Mouse (Mus musculus) adrenal gland, adult (tissue): Measurements from ENCODE around the gene Thrb.

Experiments
- DNase-seq, 2 experiments: peaks; one replicate each; pipeline ENCODE4 v3.0.0; 2022 to 2023; ENCODE audit warnings: low spot score in 1 of 2; ENCODE audit not compliant: inconsistent age in 2 of 2

Thrb gene

DNA sequence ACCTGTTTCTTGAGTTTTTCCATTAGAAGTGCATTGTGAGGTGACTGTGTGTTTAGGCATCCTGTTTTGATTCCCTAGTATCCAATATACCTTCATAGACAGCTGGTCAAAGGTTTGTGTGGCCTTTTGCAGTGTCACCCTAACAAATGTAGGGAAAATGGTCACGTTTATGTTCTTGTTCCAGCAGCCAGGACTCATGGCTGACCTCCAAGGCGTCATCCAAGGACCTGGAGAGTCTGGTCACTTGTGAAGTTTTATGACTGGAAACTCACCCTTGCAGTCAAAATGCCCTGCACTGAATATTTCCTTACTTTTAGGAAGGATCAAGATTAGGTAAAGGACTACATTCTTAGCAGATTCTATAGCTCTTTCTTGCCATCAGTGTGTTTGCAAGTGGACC, 114.3 kb downstream of the Thrb start:
- DNase-seq = peak in 1 of 2 experiments; percentile 55

DNA sequence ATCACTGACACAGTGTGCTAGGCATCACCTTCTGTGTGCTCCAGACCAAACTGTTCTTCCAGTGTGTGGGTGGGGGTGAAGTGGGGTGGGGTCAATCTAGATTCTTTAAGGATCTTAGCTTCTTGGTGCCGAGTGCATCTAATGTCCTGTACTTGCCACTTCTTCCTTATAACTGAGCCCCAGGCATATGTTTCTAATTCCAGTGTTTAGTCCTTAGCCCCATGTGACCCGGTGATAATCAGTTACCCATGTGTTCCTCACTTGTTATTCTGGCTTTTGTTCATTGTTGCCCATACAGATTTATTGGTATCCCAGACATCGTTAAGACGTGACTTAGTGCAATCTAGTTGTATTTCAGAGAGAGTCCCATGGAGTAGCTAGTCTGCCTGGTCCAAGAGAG, 121.9 kb downstream of the Thrb start:
- no peak for DNase-seq

DNA sequence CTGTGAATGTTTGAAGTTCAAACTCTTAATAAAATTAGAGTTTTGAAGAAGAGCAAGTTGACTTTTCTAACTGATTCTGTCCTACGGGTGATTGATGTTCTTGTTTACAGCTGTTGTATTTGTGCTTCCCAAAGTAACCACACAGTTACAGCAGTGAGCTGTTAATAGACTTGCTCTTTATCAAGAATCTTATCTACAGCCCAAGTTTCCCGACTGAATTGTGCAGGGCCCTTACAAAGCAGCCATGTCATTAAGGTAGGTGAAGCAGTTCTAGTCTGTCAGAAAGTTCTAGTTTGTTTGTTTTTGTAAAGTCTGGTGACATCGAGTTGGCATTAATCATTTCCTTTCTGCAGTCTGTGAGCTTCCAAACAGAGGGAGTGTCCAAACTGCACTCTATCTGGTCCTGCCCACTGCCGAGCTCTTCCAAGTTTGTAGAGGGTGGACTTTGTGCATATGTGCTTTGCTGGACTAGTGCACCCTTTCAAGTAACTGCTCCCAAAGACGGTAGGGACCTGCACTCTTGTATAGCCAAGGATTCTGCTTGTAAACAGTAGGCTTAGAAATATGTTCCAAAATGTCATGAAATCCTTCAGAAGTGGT, 124.2 kb downstream of the Thrb start:
- DNase-seq = peak in 1 of 2 experiments; percentile 68

DNA sequence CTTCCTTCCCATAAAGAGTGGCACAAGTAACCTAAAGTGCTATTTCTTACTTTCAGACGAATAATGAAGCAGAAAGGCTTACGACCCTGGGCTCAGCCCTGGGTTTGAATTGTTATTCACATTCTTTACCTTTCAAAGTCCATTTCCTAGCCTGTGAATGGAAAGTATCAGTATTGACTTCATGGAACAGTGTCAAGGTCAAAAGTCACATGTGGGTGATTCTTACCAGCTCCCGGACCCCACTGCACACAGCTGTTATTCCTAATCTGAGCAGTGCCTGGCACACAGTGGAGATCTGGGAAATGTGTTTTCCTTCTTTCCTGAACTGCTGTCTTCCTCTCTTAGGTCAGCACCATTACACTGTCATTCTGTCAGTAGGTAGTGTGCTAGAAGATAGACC, 125.3 kb downstream of the Thrb start:
- peak in 1 of 2 experiments; percentile 53 for DNase-seq

DNA sequence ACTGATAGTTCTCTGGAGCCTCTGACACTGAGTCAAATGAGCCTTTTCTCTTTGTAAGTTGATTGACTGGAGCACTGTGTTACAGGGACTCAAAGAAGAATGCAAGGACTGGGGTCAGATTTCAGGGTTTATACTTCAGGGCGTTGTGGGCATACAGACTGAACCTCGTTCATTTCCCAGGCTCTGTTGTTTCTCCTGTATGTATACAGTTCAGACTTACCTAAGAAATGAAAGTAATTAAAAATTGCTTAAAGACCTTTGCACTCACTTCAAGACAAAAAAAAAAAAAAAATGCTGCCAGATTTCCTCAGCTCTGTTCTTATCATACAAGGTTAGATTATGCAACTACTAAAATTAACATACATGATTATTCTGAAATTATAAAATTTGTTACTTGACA, 126.2 kb downstream of the Thrb start:
- DNase-seq = no peak

DNA sequence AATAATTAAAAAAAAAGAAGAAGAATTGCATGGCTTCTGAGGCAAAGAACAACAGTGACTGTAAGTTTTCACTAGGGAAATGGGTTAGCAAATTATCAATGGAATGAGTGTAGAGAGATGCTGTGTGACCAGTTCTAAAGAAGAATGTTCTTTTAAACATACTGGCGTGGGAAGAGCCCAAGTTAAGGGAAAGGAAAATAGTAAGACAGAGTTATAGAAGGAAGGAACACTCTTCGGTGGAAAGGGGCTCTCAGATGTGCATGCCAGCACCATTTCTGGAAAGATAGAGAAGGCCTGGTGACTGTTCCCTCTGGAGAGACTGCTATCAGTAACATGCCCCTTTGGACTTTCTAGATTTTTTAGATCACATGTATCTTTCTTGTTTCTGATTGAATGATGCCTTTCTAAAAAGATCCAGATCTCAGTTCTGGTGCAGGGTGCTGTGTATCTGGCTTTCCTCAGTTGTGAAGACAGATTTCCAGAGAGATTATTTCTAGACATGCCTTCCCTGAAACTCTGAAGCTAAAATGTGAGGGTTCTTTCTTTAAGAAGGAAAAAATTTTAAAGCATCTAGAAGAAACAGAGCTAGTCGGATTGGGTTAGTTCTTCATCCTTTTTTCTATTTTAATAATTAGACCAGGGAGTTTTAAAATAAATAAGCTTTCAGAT, 144.0 kb downstream of the Thrb start:
- DNase-seq = no peak

DNA sequence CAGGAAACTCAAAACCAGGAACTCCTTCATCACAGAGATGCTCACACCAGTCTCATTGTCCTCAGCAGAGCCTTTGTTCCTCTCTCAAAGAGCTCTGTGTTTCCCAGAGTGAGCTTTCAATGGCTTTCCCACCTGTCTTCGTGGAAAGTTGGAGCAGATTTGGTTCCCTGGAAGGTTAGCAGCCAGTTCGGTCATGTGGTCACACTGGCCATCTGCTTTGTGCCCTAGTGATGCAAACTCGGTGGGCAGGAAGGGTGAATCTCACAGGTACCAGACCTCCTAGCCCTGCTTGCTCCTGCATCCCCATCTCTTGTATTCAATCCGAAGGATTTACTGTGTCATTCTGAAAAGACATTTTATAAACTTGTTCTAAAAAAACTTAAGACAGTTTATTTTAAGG, 151.0 kb downstream of the Thrb start:
- no peak for DNase-seq

DNA sequence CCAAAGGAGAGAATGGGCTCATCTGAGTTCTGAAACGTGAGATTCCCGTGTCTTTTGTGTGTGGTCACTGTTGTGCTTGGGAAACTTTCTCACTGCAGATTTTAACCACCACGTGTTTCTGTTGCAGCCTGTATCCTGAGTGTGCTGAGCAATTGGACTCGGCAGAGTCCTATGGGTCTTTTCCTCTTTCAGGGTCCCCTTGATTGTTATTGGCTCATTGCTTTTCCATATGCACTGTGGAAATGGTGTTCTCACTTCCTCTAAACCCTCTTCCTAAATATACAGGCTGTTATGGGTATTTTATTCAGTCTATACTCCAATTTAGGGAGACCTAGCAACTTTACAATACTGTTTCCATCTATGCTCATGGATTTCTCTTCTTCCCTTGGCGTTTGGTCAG, 152.4 kb downstream of the Thrb start:
- DNase-seq = no peak

DNA sequence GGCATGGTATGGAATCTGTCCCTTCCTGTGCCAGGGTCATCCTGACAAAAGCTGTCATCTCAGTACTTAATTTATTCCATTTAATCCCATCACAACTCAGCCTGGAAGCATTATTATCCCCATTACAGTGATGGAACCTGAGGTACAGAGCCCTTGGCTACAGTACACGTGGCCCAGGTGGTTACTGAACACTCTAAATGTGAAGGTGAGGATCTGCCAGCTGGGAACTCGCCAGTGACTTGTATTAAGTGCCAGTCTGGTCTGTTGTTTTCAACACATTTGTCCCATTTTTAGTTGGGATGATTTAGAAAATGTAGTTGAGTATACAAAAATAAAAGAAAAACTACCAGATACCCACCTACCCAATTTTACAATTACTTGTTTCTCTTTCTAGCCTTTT, 155.0 kb downstream of the Thrb start:
- DNase-seq = no peak

DNA sequence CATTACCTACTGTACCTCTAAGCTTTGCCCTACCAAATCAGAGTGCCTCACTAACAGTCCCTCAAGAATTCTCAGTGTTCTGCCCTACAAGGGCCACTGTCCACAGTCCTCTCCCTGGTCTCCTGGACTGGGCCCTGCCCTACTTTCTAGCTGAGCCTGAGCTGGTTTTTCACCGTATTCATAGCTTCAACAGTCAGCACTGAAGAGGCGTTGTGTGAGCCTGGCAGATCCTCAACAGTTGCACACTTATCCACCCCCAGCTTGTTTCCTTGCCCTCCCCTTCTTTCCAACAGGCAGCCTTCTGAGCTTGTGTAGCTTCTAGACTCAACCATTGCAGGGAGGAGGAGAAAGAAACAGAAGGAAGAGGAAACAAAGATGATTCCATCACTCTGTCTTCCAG, 158.0 kb downstream of the Thrb start:
- no peak for DNase-seq

DNA sequence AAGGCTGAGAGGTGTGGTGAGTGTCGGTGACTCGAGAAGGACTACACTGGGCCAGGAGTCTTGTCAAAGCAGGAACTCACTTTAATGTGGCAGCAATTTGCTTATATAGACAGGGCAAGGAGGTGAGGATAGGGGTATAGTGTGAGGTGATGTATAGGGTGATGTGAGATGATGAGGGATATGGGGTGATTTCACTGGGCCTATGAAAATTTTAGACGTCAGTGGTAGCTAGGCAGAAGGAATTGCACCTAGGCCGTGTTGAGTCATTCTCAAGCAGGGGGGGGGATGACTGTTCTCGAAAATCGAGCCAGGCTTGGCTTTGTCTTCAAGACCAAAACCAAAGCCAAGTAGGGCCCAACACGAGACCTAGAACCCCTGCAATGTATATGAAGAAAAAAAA, 162.7 kb downstream of the Thrb start:
- peak in 1 of 2 experiments; percentile 61 for DNase-seq

DNA sequence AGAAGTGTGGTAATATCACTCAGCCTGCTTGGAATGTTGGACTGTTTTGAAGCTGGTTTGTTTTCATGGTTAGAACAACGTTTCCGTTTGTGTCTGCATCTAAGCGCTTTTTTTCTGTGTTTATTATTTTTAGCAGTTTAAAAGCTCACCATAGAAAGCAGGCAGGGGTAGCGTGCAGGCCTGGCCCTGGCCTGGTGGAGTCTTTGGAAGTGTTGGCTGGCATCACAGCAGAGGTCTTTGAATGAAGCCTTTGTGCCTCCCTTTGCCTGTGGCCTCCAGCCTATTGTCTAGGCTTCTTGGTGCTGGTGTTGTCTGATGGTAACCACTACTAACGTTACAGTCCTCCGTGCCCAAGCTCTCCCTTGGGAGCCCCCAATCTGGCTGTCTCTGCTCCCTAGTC, 167.3 kb downstream of the Thrb start:
- peak in 1 of 2 experiments; percentile 20 for DNase-seq

DNA sequence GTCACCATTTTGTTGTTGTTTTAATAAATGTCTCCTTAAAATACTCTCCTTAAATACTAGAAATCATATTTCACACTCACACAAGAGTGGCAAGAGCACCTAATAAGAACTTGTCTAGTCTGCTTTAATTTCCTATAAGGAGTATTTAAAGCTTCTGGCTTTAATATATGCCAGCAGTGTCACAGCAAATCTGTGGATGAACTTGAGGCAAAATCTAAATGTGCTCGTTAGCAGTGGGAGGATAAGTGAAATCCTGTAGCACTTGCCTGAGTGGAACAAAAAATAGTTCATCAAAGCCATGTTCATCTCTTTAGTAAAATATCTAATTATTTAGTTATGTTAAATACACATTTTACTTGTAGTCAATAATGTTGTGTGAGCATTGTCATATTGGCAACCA, 175.7 kb downstream of the Thrb start:
- DNase-seq = no peak

DNA sequence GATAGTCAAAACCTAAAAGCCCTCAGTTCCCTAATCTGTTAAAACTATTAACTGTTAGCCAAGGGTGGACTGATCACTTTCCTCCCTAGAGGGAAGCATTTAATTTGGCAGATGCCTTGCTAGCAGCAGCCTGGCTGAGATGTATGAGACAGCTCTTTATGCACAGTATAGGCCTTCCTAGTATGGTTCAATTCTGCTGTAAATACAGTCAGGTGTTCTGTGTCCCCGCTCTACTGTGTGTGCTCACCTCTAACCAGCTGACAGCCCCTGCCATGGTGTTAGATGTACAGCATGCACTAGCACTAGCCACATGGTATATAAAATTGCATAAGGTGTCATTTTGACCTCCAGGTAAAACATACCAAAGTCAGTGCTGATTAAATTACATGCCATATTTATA, 176.7 kb downstream of the Thrb start:
- no peak for DNase-seq

DNA sequence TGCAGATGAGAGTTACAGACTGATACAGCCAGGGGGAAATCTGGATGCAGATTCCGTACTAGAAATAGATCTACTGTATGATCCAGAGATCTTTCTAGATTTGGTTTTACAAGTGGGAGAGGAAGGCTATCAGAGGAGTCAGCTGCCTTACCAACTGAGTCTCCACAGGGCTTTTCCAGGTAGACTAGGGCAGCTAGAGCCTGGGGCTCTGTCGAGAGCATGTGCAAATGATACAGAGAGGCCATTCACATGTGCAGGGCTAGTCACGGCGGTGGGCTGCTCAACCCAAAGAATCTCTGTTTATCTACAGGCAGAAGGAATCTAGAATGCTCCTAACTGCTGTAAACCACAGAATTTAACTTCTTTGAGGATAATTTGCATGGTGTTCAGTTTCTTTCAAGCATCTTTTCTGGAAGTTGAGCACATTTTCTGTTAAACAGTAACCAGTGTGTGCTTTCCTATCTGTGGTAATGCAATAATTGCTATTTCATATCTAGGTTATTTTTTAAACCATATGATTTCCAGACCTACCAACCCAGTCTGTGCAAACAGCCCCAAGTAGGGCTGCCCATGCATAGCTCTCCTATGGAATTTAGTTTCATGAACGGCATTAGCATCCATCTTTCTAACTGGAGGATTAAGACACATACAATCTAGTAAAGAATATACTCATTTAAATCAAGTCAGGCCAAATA, 185.1 kb downstream of the Thrb start:
- DNase-seq = no peak

DNA sequence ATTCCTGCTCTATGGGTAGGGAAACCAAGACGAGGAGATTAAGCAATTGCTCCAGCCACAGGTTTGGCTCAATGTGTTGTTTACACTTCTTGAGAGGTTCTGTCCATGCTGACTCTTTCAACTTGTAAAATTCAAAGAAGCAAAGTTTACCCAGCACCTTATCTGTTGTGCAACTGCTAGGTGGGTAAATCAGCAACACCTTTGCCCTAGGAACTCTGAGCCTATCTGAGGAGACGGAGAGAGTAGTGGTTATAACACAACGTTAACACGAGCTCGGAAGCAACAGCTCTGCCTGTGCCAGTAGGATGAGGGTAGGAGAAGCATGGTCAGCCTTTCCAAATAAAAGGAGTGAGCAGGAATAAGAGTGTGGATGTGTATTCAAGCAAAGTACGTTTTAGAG, 185.8 kb downstream of the Thrb start:
- no peak for DNase-seq

DNA sequence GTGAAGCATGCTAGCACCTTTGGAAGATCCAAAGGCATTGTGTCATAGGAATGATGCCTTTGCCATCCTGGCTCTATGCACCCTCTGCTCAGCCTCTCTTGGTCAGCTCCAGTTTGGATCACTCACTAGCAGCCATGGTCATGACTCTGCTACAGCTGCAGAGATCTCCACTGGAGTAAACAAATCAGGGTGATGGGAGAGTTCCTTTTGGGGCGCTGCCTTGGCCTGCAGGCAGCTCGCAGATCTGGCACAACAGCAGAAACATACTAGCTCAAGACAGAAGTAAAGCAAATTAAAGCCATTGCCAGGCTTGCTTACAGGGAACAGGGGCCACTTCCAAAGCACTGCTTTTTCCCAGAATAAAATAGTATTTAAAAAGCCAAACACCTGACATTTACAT, 186.6 kb downstream of the Thrb start:
- peak in 1 of 2 experiments; percentile 62 for DNase-seq

DNA sequence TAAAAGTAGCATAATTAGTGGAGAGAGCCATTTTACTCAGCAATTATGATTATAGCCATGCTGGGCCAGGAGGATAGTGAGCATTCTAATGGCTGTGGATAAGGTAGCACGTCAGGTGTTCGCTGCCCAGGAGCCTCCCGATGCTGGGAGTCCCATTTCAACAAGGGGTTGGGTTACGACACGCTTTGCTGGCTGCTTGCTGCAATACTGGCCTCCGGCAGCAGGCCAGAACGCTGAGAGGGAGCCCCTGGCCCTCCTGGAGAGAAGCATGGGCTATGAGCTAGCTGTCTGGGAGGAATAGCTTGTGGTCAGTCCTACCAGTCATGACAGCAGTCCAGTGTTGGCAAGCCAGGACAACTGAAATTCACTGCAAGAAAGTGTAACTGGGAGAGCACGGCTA, 187.2 kb downstream of the Thrb start:
- peak in 1 of 2 experiments; percentile 74 for DNase-seq

DNA sequence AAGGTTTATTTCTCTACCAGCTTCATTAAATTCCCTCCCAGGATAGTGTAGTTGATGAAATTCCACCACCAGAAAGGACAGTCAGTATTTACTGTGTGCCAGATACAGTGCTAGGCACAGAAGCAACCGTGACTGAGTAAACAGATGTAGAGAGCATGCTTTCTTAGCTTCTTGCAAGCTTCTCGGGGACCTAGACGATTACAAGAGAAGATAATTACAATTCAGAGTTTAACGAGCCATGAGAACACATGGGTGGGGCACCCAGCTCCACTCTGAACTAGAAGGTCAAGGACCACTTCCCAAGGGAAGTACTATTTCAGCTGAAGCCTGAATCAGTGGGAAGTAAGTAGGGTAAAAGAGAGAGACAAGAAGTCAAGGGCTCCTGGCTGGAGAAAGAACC, 190.3 kb downstream of the Thrb start:
- peak in 1 of 2 experiments; percentile 56 for DNase-seq

DNA sequence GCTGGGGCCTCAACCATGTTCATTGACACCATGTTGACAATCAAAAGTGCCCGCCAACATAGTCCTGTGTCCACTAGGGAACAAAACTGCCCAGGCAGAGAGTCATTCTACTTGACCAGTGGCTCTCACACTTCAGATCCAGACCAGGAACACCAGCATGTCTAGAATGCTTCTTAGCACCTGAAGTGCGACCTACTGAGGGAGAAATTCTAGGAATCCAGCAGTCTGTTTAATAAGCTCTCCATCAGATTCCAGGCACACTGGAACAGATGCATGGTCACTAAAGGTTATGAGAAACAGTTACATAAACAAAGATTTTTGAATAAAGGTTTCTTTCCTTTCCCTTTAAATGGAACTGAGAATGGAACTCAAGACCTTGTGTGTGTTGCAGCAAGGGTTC, 192.2 kb downstream of the Thrb start:
- DNase-seq = no peak

DNA sequence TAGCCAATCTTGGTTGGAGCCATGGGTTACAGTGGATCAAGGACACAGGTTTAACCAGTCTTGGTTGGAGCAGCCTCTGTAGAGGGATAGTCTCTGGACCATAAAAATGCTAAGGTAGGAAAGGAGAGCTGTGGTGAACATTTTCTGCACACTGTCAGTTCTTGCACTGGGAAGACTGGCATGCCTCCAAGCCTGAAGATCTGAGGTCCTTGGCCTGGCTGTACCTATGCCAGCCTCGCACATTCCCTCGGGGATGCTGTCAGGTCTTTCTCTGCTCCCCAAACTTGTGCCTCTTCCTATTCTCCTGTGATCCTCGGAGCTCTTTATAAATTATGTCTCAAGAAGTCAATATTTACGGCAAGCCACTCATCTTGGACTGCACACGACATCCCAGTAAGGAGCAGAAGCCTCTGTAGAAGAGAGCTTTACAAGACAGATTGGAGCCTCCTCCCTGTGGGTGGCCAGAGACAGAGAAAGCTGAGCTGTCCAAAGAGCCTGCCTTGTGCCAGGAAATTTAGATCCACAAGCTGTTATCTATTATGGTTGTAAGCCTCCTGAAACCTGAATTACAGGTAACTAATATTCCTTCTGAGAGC, 199.8 kb downstream of the Thrb start:
- DNase-seq = peak; percentile 74 to 88

DNA sequence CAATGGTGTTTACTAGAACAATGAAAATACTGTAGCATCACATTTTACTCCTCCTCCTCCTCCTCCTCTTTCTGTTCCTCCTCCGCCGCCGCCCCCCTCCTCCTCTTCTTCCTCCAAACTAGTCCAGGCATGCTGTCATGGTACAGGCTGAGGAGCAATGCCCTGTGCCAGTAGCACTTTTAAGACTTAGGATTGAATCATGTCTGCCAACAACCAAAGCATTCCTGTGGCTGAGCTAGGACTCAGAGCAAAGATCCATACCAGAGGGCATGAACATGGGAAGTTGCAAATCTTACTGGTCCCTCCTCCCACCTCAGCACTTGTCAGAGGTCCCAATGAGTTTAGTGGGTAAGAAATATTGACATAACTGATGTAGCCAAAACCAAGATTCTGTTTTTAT, 202.6 kb downstream of the Thrb start:
- DNase-seq = no peak
